Mouse (Mus musculus) adipocyte (in vitro differentiated cells): ENCODE measurements around the gene Piwil4.
"Not testable (repeated sequence)": the region's sequence is repeated elsewhere in the genome, so short reads cannot be mapped to it uniquely, and the experiment has no call there.

Experiments used
- DNase-seq: peaks from one replicate; pipeline ENCODE4 v3.0.0-alpha.2; 2016; ENCODE audit warnings: low spot score

The Piwil4 gene

GRCm38 (mm10) chr9:14726005-14726404 is 14.5 kb downstream of the Piwil4 start:
- DNase-seq: no peak

DNA sequence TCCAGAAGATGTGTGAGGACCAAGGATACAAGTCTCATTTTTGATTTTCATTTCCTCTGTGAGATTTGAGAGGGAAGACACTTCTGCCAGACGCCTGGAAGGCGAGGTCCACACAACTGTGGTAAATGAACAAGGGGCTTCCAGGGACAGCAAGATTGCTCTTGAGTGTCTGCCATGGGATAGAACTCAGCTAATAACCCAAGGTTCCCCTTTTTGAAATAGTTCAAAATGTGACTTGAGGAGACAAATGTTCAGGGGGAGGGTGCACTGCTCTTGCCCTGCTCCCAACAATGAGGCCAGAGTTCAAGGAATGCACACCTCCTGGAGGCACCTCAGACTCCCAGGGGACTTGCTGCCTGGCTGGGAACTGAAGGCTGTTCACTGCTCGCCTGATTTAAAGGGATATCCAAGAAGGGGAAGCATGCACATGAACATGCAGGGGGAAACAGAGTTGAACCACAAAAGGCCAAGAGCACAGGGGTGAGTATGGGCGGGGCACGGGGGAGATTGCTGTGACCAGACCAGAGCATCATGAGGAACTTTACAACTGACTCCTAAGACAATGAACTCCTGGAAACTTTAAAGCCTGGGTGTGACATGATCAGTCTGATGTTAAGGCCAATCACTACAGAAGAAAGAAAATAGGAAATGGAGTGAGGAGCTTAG is 15.6 kb downstream of the Piwil4 start:
- peak; percentile 19 for DNase-seq

DNA sequence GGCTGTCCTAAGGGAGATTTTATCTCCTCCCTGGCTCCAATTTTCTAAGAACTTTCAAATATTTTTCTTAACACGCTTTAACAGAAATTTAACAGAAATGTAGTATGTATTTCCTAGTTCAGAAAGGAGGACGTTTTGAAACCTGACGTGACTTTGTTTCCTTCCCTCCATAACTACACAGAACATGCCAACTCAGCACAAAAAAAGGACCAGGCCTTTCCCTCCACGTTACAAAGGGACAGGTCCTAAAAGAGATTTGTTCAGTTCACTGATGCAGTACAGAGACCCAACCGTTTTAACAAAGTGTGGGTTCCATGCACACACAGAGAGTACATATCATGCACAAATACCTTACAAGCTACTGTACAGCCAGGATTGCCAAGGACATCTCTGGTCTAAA is 18.9 kb downstream of the Piwil4 start:
- DNase-seq: no peak

- DNase-seq: no peak
These were observed 20.1 kb downstream of the Piwil4 start for GRCm38 (mm10) chr9:14720384-14720783.

DNA sequence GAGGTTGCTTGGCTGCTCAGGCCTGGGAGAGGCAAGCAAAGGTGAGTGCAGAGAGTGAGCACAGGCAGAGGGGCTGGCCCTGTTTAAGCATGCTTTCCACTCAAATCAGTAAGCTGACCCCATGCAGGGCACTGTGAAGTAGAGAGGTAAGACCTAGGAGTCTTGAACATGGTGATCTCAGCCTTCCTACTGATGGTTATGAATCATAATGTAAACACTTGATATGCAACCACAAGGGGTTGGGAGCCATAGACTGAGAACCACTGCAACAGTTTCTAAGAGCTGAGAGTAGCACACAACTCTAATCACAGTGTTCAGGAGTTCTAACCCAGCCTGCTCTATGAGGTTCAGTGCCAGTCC is 22.2 kb downstream of the Piwil4 start:
- no peak for DNase-seq

DNA sequence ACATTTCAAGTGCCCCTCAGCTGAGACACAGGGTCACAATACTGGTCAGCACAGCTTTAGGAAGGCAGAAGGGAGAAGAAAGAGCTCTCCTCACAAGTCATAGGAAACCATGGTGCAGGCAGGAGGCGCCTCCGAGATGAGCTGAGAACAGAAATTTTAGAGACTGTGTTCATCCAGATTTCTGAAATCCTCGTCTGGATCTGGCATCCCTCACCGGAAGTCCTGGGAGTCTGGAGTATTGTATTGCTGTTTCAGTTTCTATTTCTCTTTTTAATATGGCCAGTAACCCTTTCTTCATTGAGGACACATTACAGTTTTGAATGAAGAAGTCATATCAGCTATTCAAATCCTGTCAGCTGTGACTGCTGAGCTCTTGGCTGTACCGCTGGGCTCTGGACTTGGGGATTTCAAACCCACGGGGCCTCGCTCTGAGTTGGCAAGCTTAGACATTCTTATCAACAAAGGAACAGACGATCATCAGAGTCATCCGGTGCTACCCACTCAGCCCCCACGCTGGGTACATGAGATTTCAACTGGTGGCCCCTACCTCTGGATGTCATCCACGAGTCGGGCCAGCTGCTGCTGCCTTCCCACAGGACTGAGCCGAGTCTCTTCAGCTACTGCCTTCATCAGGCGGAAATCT is 22.7 kb downstream of the Piwil4 start:
- no peak for DNase-seq

GRCm38 (mm10) chr9:14715258-14715657 is 25.3 kb downstream of the Piwil4 start:
- no peak for DNase-seq

- DNase-seq: no peak
These were observed 29.6 kb downstream of the Piwil4 start for GRCm38 (mm10) chr9:14710910-14711309.

- no peak for DNase-seq
These were observed 35.0 kb downstream of the Piwil4 start for GRCm38 (mm10) chr9:14705321-14706162.

GRCm38 (mm10) chr9:14700795-14701194 is 39.7 kb downstream of the Piwil4 start:
- not testable (repeated sequence) for DNase-seq

DNA sequence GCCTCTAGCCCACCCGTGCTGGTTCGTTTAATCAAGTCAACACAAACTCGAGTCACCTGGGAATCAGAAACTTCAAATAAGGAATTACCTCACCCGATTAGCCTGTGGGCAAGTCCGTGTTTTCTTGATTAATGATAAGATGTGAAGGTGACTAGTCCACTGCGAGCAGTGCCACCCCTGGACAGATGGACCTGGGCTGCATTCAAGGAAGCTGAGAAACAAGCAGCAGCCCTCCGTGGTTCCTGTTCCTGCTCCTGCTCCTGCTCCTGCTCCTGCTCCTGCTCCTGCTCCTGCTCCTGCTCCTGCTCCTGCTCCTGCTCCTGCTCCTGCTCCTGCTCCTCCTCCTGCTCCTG is 41.3 kb downstream of the Piwil4 start:
- DNase-seq: no peak

GRCm38 (mm10) chr9:14698582-14699287 is 41.8 kb downstream of the Piwil4 start:
- peak; percentile 96 for DNase-seq

GRCm38 (mm10) chr9:14697903-14698302 is 42.6 kb downstream of the Piwil4 start:
- DNase-seq: peak; percentile 29

GRCm38 (mm10) chr9:14689376-14690108 is 51.0 kb downstream of the Piwil4 start:
- DNase-seq: no peak

DNA sequence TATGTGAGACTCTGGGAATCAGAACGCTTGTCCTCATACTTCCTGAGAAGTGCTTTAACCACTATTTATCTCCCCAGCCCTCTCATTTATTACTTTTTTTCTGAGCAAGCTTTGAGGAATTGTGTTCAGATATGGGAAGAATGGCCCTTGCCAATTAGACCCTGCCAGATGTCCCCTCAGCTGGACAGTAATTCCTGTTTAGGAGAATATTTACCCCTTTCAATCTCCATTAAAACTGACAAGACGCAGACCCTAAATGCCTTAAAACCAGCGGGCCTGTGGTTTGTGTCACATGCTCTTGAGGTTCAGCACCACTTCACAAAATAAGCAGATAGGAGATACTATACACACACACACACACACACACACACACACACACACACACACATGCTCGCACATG is 56.2 kb downstream of the Piwil4 start:
- DNase-seq: no peak

DNA sequence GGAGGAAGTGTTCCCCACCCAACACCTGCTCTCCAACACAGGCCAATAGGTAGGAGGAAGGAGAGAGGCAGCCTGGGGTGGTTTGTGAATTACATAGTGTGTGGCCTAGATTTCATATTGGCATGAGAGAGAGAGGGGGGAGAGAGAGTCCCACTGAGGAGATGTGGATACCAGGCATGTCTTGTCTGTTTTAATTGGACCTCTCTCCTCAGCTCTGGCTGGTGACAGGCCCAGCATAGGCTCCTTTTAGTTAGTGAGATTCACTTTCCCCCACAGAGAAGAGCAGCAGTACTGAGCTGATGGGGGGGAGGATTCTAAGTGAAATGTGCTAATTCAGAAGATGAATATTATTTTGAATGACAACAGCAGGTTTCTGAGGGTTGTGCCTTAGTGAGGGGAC is 57.8 kb downstream of the Piwil4 start:
- DNase-seq: no peak

DNA sequence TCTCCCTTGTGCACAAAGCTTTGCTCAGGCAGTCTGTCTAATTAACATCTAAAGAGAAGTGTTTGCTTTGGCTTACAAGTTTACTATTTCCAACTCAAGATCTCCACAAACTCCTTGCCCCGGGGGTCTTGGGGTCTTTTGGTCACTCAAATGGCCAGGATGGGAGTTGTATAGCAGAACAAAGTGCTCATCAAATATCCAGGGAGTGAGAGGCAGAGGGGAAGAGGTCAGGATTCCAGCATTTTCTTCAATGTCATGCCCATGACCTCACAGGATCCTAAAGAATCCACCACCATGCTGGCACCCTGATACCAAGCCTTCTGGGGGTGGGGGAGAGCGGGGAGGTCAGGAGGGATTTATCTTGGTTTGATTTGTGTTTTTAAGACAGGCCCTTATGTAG is 59.9 kb downstream of the Piwil4 start:
- no peak for DNase-seq

DNA sequence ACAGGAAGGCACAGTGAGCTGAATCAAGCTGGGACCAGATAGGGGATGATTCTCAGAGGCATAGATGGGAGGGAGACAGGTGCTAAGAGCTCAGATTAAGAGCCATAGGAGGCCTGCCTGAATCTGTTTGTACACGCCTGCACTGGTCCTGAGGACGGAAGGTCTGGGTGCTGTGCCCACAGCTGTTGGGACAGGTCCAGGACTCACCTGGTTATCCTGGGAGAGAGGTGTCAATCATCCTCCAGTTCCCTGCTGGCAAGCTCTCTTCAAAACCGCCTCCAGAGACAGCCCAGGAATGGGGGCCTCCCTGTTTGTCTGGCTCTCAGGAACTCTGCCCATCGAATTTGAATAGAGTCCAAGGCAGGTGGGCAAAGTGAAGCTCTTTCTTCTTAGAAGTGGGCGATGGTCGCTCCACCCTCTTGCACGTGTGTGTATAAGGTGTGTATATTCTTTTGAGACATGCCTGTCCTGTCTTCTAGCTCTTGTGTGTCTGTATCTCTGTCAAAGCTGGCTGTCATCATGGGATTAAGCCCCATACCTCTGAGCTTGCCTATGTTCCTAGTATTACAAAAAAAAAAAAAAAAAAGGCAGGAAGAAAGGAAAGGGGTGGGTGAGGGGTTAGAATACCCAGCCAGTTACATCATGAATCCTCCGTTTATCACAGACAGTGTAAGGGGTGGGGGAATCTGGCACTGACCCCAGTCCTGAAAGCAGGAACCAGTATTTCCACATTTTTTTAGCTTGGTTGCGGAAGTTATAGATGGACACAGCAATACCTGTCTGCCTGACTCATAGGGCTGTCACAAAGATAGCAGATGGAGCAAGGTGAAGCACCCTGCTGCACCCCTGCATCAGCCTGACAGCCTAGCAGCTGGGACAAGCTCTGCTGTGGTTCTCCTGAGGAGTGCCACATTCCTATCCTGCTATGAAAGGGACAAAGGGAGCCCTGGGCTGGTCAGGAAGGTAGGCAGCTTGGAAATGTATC is 64.5 kb downstream of the Piwil4 start:
- no peak for DNase-seq

DNA sequence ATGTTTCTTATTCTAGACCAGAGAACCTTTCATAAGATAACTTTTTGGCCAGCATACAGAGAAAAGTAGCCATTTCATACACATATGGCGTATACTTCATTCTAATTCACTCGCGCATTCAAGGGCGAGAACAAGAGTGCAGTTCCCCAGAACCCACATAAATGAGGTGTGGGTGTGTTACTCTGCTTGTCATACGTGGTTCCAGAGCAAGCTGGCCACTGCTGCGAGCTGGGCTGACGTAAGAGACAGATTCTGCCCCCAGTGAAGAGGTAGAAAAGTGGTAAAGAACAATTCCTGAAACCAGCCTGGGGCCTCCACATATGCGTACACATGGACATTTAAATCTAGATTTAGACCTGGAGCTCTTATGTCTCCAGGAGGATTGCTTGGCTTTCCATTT is 66.0 kb downstream of the Piwil4 start:
- no peak for DNase-seq

GRCm38 (mm10) chr9:14673109-14673508 is 67.4 kb downstream of the Piwil4 start:
- no peak for DNase-seq

DNA sequence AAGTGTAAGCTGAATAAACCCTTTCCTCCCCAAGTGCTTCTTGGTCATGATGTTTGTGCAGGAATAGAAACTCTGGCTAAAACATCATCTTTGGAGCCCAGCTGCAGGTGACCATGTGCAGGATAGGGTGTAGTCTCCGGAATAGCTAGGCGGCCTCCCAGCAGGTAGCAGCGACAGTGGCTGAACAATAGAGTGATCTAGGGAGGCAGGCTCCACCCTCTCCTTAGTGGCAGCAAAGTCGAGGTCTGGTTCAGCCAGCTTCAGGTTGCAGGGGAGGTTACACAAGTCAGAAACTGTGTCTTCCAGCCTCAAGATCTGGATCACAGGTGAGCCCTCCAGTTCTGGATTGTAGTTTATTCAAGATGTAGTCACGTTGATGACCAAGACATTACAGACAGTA is 68.6 kb downstream of the Piwil4 start:
- DNase-seq: not testable (repeated sequence)
